Mouse (Mus musculus) midbrain, postnatal 0 days (tissue): Measurements from ENCODE around the gene Tm9sf2. TPM values are rescaled to one million over a fixed set of nuclear protein-coding genes. Genes with fewer than 3 reads are reported as not detected.

Experiments
- ATAC-seq: fragments of 200-750 bp; cut with Nextera tagmentation; 2 replicates; pipeline ENCODE4 v1.8.0; 2017; ENCODE audit warnings: moderate number of reproducible peaks, mild to moderate bottlenecking, moderate TSS enrichment, moderate library complexity; ENCODE audit not compliant: low FRiP score
- DNase-seq: peaks from one replicate; pipeline ENCODE4 v3.0.0-alpha.2; 2015; ENCODE audit warnings: low spot score
- H3K27ac ChIP-seq: fragments of 300-500 bp; sonication (generic); 2 replicates; pipeline ENCODE4 v1.5.1; 2014; ENCODE audit warnings: low read depth, mild to moderate bottlenecking, low read length, mixed read lengths
- H3K27me3 ChIP-seq: fragments of 300-500 bp; sonication (generic); 2 replicates; pipeline ENCODE4 v1.6.1; 2014; ENCODE audit warnings: low read length, control low read depth, mixed read lengths; ENCODE audit not compliant: insufficient read depth
- H3K36me3 ChIP-seq: fragments of 300-500 bp; sonication (generic); 2 replicates; pipeline ENCODE4 v1.6.1; 2014; ENCODE audit warnings: low read length, control low read depth, mixed read lengths; ENCODE audit not compliant: insufficient read depth
- H3K4me1 ChIP-seq: fragments of 300-500 bp; sonication (generic); 2 replicates; pipeline ENCODE4 v1.6.1; 2014; ENCODE audit warnings: mild to moderate bottlenecking, control low read depth, antibody characterized with exemption, low read length, mixed read lengths; ENCODE audit not compliant: insufficient read depth
- H3K4me2 ChIP-seq: fragments of 300-500 bp; sonication (generic); 2 replicates; pipeline ENCODE4 v1.6.1; 2014; ENCODE audit warnings: low read depth, mild to moderate bottlenecking, low read length, mixed read lengths; ENCODE audit not compliant: poor library complexity, severe bottlenecking
- H3K4me3 ChIP-seq: fragments of 300-500 bp; sonication (generic); 2 replicates; pipeline ENCODE4 v1.5.1; 2014; ENCODE audit warnings: low read depth, mild to moderate bottlenecking, low read length, moderate library complexity
- H3K9ac ChIP-seq: fragments of 300-500 bp; sonication (generic); replicated peaks from 2 replicates; pipeline ENCODE4 v1.6.1; 2014; ENCODE audit warnings: mild to moderate bottlenecking, low read length, moderate library complexity, mixed read lengths; ENCODE audit not compliant: poor library complexity, severe bottlenecking
- H3K9me3 ChIP-seq: fragments of 300-500 bp; sonication (generic); 2 replicates; pipeline ENCODE4 v1.6.1; 2016; ENCODE audit warnings: low read length, control low read depth
- CTCF ChIP-seq: IDR thresholded peaks from 2 replicates; pipeline ENCODE4 v1.5.1; 2016; ENCODE audit warnings: antibody characterized with exemption, mild to moderate bottlenecking
- WGBS: fragments of 180-500 bp; shearing (Covaris S2); extraction: QIAGEN DNeasy Blood & Tissue Kit; methylation state at CpG from one replicate; pipeline ENCODE4 v1.1.7; 2014; 5-methylcytosine and 5-hydroxymethylcytosine counted together
- polyA plus RNA-seq: library from polyadenylated mRNA; unstranded; fragments of >200 nt; fragmentation: Nextera tagmentation; extraction: Ambion mirVana; gene quantifications from 2 replicates; pipeline ENCODE4 v1.2.1, GENCODE M21; 2015
- total RNA-seq: library from RNA; depleted of rRNA; stranded (reverse); fragments of >200 nt; gene quantifications from 2 replicates; pipeline ENCODE4 v1.2.3, GENCODE M21; 2014

Gene Tm9sf2
- total and polyA plus RNA-seq, 2 experiments from 2014 or later = 81.6 to 103 TPM

GRCm38 (mm10) chr14:122182220-122182619 is 75.4 kb downstream of the Tm9sf2 start:
- Histone ChIP-seq H3K9ac (no peak overlapping the region), H3K36me3 (no peaks in the 10 kb centered on the region), H3K4me2 (peak overlapping the region; percentile 73), H3K9me3 (no peaks in the 10 kb centered on the region), H3K4me3 (peak overlapping the region; percentile 66; the same call in 1 of the 2 replicates), H3K27ac (no peak overlapping the region), H3K4me1 (no peaks in the 10 kb centered on the region), H3K27me3 (no peaks in the 10 kb centered on the region)
- TF ChIP-seq CTCF = no peak
- DNase-seq = no peak
- ATAC-seq = no peak
- 82% methylated on average over 6 of the region's 6 CpGs for WGBS

GRCm38 (mm10) chr14:122183974-122184373 is 77.1 kb downstream of the Tm9sf2 start:
- H3K4me2 ChIP-seq = no peak overlapping the region
- no peaks in the 10 kb centered on the region for H3K4me1 ChIP-seq
- no peak for ATAC-seq
- no peak for DNase-seq
- H3K27ac ChIP-seq = no peak overlapping the region
- no peak for TF ChIP-seq CTCF
- H3K9me3 ChIP-seq = no peaks in the 10 kb centered on the region
- WGBS = 89% methylated on average over 11 of the region's 11 CpGs
- H3K36me3 ChIP-seq = no peaks in the 10 kb centered on the region
- no peak overlapping the region for H3K9ac ChIP-seq
- H3K4me3 ChIP-seq = no peak overlapping the region
- no peaks in the 10 kb centered on the region for H3K27me3 ChIP-seq

- Histone ChIP-seq H3K27me3 (no peaks in the 10 kb centered on the region), H3K9me3 (no peaks in the 10 kb centered on the region), H3K9ac (no peak overlapping the region), H3K4me2 (no peak overlapping the region), H3K4me3 (no peak overlapping the region), H3K4me1 (no peaks in the 10 kb centered on the region), H3K36me3 (no peaks in the 10 kb centered on the region), H3K27ac (no peak overlapping the region)
- no peak for TF ChIP-seq CTCF
- WGBS = 92% methylated on average over 5 of the region's 5 CpGs
- DNase-seq (no peak), ATAC-seq (no peak)
These were observed 81.4 kb downstream of the Tm9sf2 start for GRCm38 (mm10) chr14:122188250-122188649.

DNA sequence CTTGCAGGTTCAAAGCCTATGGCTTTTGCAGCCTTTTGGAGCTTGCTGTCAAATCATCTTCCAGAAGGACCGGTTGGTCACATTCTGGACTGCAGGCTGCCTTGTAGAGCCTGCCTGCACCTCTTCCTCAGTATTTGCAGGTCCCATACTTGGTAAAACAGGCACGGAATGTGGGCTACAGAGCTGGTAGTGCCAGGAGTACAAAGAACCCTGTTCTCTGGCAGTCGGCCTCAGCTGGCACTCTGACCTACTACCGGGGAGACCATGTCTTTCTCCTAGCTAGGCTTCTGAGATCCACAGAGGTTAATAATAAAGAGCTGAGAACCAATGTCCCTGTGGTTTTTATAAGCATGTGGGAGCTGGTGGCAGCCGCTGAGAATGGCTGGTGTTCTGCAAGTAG is 83.1 kb downstream of the Tm9sf2 start:
- Histone ChIP-seq H3K9me3 (no peaks in the 10 kb centered on the region), H3K36me3 (no peaks in the 10 kb centered on the region), H3K4me1 (no peaks in the 10 kb centered on the region), H3K4me3 (no peak overlapping the region), H3K9ac (no peak overlapping the region), H3K4me2 (no peak overlapping the region), H3K27me3 (no peaks in the 10 kb centered on the region), H3K27ac (no peak overlapping the region)
- no peak for TF ChIP-seq CTCF
- peak; percentile 56 for DNase-seq
- 74% methylated on average over 5 of the region's 5 CpGs for WGBS
- ATAC-seq = peak; percentile 66; the same call in 1 of the 2 replicates

DNA sequence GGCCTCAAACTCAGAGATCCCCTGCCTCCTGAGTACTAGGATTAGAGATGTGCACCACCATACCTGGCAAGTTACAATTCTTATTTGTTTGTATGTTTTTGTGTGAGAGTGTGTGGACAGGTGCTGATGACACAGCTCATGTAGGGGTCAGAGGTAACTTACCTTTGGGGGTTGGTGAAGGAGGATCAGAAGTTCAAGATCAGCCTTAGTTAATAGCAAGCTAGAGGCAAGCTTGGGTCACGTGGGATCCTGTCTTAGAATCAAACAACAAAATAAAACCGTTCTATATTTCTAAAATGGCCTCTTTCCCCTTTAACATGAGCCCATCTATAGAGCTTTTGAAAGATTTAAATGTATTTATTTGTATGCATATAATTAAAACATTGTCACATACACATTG is 83.7 kb downstream of the Tm9sf2 start:
- ATAC-seq (no peak), DNase-seq (no peak)
- Histone ChIP-seq H3K27ac (no peak overlapping the region), H3K9ac (no peak overlapping the region), H3K36me3 (no peaks in the 10 kb centered on the region), H3K4me1 (no peaks in the 10 kb centered on the region), H3K4me2 (no peak overlapping the region), H3K9me3 (no peaks in the 10 kb centered on the region), H3K27me3 (no peaks in the 10 kb centered on the region), H3K4me3 (no peak overlapping the region)
- 31% methylated on average over 2 of the region's 2 CpGs for WGBS
- no peak for TF ChIP-seq CTCF

DNA sequence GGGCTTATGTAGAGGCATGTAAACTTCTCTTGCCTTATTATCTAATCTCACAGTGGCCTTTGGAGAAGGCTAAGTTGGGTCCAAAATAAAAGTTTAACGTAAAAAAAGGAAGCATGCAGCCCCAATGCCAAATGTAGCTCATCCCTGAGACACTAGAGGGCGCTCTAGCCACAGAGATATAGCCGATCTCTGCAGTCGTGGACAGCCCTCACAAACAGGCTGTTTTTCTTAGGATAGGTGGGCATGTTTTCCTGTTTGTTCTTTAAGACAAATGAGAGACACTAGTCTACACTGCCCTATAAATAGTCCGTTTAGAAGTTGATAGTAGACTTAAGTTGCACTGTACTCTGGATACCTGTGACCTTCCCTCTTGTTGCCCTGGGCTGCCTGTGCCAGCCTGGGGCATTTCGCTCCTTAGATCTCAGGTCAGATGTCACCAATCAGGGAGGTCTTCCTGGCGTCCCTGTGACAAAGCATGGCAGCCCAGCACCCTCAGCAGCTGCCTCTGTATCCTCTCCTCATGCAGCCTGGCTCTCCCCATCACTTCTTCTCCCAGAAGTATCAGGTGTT is 84.2 kb downstream of the Tm9sf2 start:
- H3K9ac ChIP-seq = no peak overlapping the region
- ATAC-seq (peak; percentile 66), DNase-seq (peak; percentile 86)
- H3K9me3 ChIP-seq = no peaks in the 10 kb centered on the region
- peak; percentile 94 for TF ChIP-seq CTCF
- no peak overlapping the region for H3K27ac ChIP-seq
- WGBS = 15% methylated on average over 7 of the region's 7 CpGs
- H3K4me3 ChIP-seq = no peak overlapping the region
- no peaks in the 10 kb centered on the region for H3K4me1 ChIP-seq
- no peaks in the 10 kb centered on the region for H3K27me3 ChIP-seq
- no peak overlapping the region for H3K4me2 ChIP-seq
- H3K36me3 ChIP-seq = no peaks in the 10 kb centered on the region
